ENCODE assay signal across 8 mouse cellular contexts in genomic region chr17:8165608-8165945, GRCm38 (mm10). TPM values are rescaled to one million over a fixed set of nuclear protein-coding genes. Genes with fewer than 3 reads are reported as not detected.
DNase-seq lines count a peak whose midpoint lies in the region; ATAC-seq lines count a peak whose summit lies in the region.
"Not testable (repeated sequence)": the region's sequence is repeated elsewhere in the genome, so short reads cannot be mapped to it uniquely, and the experiment has no call there.

No protein-coding gene starts in this region.

- peak; percentile 40 for DNase-seq in ZHBTc4 (ENCODE audit: low read depth, low spot score)
- DNase-seq in cerebellum, postnatal 10 days, result peak; percentile 41 to 53
- peak; percentile 43 to 44 for DNase-seq in frontal cortex, postnatal 36 days (ENCODE audit: low spot score in 2 of 2)
- peak; percentile 12 for DNase-seq in hindbrain, embryonic 11.5 days (ENCODE audit: low spot score)
- DNase-seq in layer of hippocampus, postnatal 36 days, result peak; percentile 51 to 52
- peak; percentile 21 for DNase-seq in lung, postnatal 10 days
- peak; percentile 23 to 42 for DNase-seq in thymus, postnatal 10 days (ENCODE audit: low spot score in 2 of 2)

- not testable (repeated sequence) for ATAC-seq in hindbrain, embryonic 11.5 days (ENCODE audit: low FRiP score); neural tube, embryonic 14.5 days (ENCODE audit: low read depth)

- H3K9ac ChIP-seq in hindbrain, embryonic 11.5 days (ENCODE audit: low read depth, low read length), result peak overlapping the region; percentile 44; the same call in 1 of the 2 replicates
- 0 out of 2 replicates have a peak overlapping the region, but pooled peaks have one; percentile 34 for H3K9ac ChIP-seq in neural tube, embryonic 14.5 days (replicated peaks; ENCODE audit: low read depth, low read length)

- H3K4me3 ChIP-seq in hindbrain, embryonic 11.5 days (ENCODE audit: low read depth, low read length), result peak overlapping the region; percentile 45
- peak overlapping the region; percentile 38 for H3K4me3 ChIP-seq in neural tube, embryonic 14.5 days (ENCODE audit: low read depth, low read length)

- H3K9me3 ChIP-seq in hindbrain, embryonic 11.5 days (ENCODE audit: control insufficient read depth, low read length); neural tube, embryonic 14.5 days (ENCODE audit: control insufficient read depth, low read length): not testable (repeated sequence)

- peak overlapping the region; percentile 19; the same call in 1 of the 2 replicates for H3K4me2 ChIP-seq in hindbrain, embryonic 11.5 days (replicated peaks; ENCODE audit: low read depth, low read length)
- H3K4me2 ChIP-seq in neural tube, embryonic 14.5 days (ENCODE audit: low read depth, low read length), result peak overlapping the region; percentile 36; the same call in 1 of the 2 replicates

- not testable (repeated sequence) for H3K27me3 ChIP-seq in hindbrain, embryonic 11.5 days (ENCODE audit: control insufficient read depth, insufficient read depth, low read length); neural tube, embryonic 14.5 days (ENCODE audit: control insufficient read depth, insufficient read depth, low read length)

- not testable (repeated sequence) for H3K36me3 ChIP-seq in hindbrain, embryonic 11.5 days (ENCODE audit: control insufficient read depth, insufficient read depth, low read length)
- peaks cover 12% of the 10 kb centered on the region for H3K36me3 ChIP-seq in neural tube, embryonic 14.5 days (ENCODE audit: control insufficient read depth, insufficient read depth, low read length)

- H3K27ac ChIP-seq in hindbrain, embryonic 11.5 days (ENCODE audit: low read depth, low read length); neural tube, embryonic 14.5 days (ENCODE audit: low read depth, low read length): not testable (repeated sequence)

- under 1% methylated on average over 34 of the region's 42 CpGs for WGBS in hindbrain, embryonic 11.5 days
- WGBS in neural tube, embryonic 14.5 days, result 0% methylated on average over 33 of the region's 42 CpGs

- not testable (repeated sequence) for H3K4me1 ChIP-seq in hindbrain, embryonic 11.5 days (replicated peaks; ENCODE audit: control insufficient read depth, insufficient read depth, low read length); neural tube, embryonic 14.5 days (ENCODE audit: control insufficient read depth, insufficient read depth, low read length)

RNA-seq across cellular contexts. Expression of gene Fgfr1op, which starts 0.3 kb away (rescaled TPM):
- polyA plus RNA-seq in hindbrain, embryonic 11.5 days (2014; fragmentation: Nextera tagmentation; extraction: Ambion mirVana), result 45.9 and 51.2 TPM in 2 replicates
- total RNA-seq in layer of hippocampus, postnatal 36 days (2021), result 10 to 100 TPM; 13.9 to 14.0 TPM
- polyA plus RNA-seq in neural tube, embryonic 14.5 days (2014; fragmentation: Nextera tagmentation; extraction: Ambion mirVana), result 30.9 and 34.9 TPM in 2 replicates

RNA-seq across cellular contexts. Expression of gene Rnaset2a, which starts 17.7 kb away (rescaled TPM):
- 14.9 and 15.9 TPM in 2 replicates for polyA plus RNA-seq in hindbrain, embryonic 11.5 days (2014; fragmentation: Nextera tagmentation; extraction: Ambion mirVana)
- total RNA-seq in layer of hippocampus, postnatal 36 days (2021), result 1 to 10 TPM; 5.3 to 7.2 TPM
- polyA plus RNA-seq in neural tube, embryonic 14.5 days (2014; fragmentation: Nextera tagmentation; extraction: Ambion mirVana), result 8.3 and 11.7 TPM in 2 replicates

RNA-seq across cellular contexts. Expression of gene Gm49673, which starts 18.0 kb away (rescaled TPM):
- polyA plus RNA-seq in hindbrain, embryonic 11.5 days (2014; fragmentation: Nextera tagmentation; extraction: Ambion mirVana), result 0.96 TPM in 1 of 2 replicates, not detected in the other
- under 1 TPM in 1 of 2 experiments, not detected in 1; 0.15 TPM for total RNA-seq in layer of hippocampus, postnatal 36 days (2021)
- 0.33 TPM in 1 of 2 replicates, not detected in the other for polyA plus RNA-seq in neural tube, embryonic 14.5 days (2014; fragmentation: Nextera tagmentation; extraction: Ambion mirVana)
